Mouse (Mus musculus): ENCODE measurements around the gene Cd2bp2.

Gene Cd2bp2

GRCm38 (mm10) chr7:127190672-127191071 is 5.2 kb downstream of the Cd2bp2 start:
- DNase-seq (ENCODE audit: low spot score in 2 of 2) = no peak

DNA sequence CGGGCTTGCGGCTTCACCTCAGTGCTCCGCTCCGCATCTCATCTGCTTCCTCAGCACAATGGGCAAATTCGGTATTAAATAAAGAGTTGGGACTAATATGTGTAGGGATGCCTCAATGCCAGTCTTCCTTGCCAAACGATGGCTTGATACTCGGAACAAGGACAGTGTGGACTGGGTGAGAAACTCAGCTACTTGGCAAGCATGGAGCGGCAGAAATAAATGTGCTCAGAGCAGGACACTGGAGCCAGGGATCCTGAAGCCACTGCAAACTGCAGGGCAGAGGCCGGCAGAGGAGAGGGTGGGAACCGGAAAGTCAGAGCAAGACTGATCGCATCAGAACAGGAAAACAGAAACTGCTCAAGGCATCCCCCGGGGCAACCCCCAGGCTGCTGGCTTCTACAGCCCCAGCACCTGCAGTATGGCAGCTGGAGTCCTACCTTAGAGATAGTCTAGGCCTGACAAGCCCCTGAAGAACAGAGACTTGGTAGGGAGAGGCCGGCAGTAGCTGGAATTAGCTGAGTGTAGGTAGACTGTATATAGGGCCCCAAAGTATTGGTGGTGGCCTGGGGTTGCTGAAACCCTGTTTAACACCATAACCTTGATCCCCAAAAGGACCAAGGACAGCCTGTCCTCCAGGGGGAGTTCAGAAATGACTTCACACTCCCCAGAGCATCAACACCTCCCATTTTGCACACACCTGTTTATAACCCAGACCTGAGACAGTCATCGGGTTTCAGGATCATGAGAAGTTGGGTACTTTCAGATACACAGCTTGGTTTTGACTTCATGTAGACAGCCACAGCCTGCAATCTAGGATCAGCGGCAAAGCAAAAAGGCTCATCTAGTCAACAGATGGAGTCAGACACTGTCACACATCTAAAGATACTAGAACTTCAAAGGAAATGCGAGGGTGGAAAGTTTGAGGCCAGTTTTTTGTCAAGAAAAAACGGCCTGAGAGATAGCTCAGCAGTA is 7.3 kb downstream of the Cd2bp2 start:
- peak in 1 of 2 experiments; percentile 32 for DNase-seq (ENCODE audit: low spot score in 2 of 2)

DNA sequence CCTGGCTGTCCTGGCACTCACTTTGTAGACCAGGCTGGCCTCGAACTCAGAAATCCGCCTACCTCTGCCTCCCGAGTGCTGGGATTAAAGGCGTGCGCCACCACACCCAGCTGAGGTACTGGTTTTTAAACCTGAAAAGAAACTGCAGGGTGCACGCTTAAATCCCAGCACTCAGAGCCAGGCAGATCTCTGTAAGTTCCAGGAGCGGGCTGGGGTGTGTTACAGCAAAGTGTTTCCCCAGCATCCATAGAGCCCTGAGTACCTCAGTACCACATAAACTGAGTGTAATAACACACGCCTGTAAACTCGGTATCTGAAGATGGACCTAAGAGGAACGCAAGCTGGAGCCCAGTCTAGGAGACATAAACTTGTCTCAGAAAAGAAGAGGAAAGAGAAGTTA is 8.5 kb downstream of the Cd2bp2 start:
- DNase-seq (ENCODE audit: low spot score in 2 of 2) = no peak

GRCm38 (mm10) chr7:127185601-127186000 is 10.2 kb downstream of the Cd2bp2 start:
- no peak for DNase-seq (ENCODE audit: low spot score in 2 of 2)

GRCm38 (mm10) chr7:127184720-127185119 is 11.1 kb downstream of the Cd2bp2 start:
- no peak for DNase-seq (ENCODE audit: low spot score in 2 of 2)

DNA sequence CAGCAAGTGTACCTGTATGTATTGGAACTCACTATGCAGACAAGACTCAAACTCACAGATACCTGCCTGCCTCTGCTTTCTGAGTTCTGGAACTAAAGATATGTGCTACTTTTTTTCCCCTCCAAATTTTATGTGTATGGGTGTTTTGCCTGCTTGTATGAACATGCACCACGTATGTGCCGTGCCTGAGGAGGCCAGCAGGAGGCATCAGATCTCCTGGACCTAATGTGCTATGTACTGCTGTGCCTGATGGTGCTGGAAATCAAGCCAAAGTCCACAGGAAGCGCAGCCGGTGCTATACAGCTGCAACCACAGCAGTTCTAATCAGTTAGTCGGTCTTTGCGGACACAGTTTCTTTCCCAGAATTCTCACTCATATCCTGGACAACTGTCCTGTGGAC is 12.0 kb downstream of the Cd2bp2 start:
- DNase-seq (ENCODE audit: low spot score in 2 of 2) = no peak

DNA sequence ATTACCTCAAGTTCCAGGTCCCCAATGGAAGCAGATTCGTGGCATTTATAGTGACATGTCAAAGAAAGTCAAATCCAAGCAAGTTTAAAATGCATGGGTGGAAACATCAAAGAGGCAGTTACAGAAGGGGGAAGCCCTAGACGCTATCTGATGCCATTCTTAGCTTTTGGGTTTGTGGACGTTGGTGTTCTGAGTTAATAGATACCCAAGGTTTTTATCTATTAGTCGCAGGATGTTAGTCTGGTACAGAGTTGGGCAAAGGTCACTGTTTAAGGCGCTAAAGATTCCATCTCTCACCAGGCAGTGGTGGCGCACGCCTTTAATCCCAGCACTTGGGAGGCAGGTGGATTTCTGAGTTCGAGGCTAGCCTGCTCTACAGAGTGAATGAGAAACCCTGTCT is 12.5 kb downstream of the Cd2bp2 start:
- no peak for DNase-seq (ENCODE audit: low spot score in 2 of 2)

- peak; percentile 36 to 39 for DNase-seq (ENCODE audit: low spot score in 2 of 2)
These were observed 14.1 kb downstream of the Cd2bp2 start for GRCm38 (mm10) chr7:127181724-127182123.

DNA sequence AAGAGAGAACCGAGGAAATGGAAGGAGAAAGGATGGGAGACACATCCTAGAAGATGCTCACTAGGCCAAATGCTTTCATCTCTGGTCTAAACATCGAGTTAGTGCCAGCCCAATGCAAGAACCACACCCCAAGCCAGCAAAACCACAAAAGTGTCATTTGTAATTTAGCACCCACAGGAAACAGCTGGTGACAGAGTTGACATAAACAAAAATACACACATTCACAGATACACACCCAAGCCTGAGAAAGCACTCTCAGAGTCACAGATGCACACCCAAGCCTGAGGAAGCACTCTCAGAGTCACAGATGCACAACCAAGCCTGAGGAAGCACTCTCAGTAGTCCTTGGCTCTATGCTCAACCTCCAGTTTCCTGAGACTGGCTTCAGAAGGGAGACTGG is 15.1 kb downstream of the Cd2bp2 start:
- DNase-seq (ENCODE audit: low spot score in 2 of 2) = peak; percentile 70 to 85

GRCm38 (mm10) chr7:127176937-127177336 is 18.9 kb downstream of the Cd2bp2 start:
- DNase-seq (ENCODE audit: low spot score in 2 of 2) = no peak

DNA sequence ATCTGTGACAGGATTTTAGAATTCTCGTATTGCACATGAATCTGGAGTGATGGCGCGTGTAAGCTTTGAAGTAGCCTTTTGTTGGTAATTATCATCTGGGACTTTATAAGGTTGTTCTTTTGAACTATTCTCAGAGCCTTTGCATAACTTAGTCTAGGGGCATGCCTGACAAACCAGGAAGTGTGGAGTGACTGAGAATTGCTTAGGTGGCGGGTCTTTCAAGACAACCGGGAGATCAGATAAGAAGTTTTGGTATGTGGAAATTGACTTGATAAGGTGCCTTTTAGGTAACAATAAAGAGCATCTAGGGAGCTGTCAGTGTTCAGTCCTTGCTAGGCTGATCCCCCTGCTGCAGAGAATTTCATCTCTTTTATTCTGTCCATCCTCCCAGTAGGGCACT is 29.3 kb downstream of the Cd2bp2 start:
- no peak for DNase-seq (ENCODE audit: low spot score in 2 of 2)

DNA sequence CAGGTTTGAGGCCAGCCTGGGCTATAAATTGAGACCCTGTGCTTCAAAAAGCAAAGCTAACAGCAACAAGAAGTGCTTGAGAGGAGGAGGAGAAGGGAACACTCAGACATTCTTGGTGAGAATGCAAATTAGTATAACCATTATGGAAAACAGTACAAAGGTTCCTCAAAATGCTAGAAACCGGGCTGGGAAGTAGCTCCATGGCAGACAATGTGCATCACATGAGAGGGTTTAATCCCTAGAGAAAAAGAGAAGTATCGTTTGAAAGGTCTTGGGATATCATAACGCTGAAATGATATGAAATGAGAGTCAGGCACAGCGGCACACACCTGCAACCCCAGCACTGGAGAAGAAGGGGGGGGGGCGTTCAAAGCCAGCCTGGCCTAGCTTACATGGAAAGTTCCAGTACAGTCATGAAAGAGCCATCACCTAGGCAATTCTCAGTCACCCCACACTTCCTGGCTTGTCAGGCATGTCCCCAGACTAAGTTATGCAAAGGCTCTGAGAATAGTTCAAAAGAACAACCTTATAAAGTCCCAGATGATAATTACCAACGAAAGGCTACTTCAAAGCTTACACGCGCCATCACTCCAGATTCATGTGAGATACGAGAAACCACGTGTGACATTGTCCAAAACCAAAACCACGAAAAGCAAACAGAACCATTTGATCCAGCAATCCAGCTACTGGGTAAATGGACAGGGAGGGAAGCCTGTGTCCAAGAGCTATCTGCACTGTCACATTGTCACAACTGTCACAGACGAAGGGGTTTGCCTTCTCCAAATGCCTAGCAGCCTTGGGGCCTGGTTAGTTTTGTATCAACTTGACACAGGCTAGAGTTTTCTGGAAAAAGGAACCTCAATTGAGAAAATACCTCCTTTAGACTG is 30.0 kb downstream of the Cd2bp2 start:
- no peak for DNase-seq (ENCODE audit: low spot score in 2 of 2)

DNA sequence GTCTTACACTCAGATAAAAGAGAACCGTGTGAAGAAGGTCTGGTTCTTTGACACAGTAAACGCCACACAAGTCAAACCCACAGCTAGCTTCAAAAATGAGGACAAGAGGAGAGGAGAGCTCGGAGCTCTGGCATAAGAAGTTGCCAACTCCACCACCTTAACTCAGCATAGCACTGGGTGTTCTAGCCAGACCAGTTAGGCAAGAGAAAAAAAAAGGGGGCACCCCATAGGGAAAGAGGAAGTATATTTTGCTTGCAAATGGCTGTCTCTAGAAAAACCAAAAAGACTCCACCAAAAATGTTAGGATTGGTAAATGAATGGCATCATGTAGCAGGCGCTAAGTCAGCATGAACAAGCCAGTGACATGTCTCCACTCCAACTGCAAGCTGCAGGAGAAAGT is 31.8 kb downstream of the Cd2bp2 start:
- DNase-seq (ENCODE audit: low spot score in 2 of 2) = no peak

DNA sequence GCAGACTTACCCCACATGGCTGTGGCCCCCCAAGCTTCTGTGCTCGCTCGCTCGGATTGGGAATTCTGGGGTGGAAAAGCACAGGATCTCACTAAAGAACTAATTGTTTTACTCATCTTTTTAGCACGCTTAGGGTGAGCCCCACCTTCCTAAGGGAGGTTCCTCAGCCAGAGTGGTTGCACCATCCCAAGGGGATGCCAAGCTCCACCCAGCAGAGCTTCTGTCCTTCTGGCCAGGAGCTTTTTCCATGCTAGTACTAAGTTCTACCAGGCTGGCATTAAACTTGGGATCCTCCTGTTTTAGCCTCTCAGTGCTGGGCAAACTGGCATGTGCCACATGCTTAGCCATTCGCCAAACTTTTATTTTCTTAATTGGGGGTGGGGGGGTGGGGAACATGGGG is 33.3 kb downstream of the Cd2bp2 start:
- no peak for DNase-seq (ENCODE audit: low spot score in 2 of 2)

DNA sequence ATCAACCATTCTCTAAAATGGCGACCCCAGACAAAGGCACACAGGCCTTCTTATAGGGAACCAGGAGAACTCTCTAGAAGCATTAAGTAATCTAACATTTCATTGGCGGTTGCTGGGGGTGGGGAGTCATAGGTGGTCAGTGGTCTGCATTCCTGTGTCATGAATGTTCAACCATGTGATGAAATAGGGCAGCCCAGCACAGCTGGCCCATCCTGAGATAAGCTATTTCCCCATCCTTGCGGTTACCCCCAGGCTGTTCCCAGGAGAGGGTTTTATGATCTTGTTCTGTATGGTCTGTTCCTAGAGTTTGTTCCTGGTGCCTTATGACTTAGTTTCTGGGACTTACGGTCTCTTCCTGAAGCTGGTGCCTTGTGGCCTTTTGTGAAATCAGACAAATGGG is 38.3 kb downstream of the Cd2bp2 start:
- DNase-seq (ENCODE audit: low spot score in 2 of 2) = no peak

GRCm38 (mm10) chr7:127153477-127153876 is 42.4 kb downstream of the Cd2bp2 start:
- no peak for DNase-seq (ENCODE audit: low spot score in 2 of 2)

- DNase-seq (ENCODE audit: low spot score in 2 of 2) = no peak
These were observed 43.4 kb downstream of the Cd2bp2 start for GRCm38 (mm10) chr7:127152464-127152863.

- DNase-seq (ENCODE audit: low spot score in 2 of 2) = no peak
These were observed 47.9 kb downstream of the Cd2bp2 start for GRCm38 (mm10) chr7:127147901-127148300.

GRCm38 (mm10) chr7:127146267-127146603 is 49.6 kb downstream of the Cd2bp2 start:
- DNase-seq (ENCODE audit: low spot score in 2 of 2) = no peak

DNA sequence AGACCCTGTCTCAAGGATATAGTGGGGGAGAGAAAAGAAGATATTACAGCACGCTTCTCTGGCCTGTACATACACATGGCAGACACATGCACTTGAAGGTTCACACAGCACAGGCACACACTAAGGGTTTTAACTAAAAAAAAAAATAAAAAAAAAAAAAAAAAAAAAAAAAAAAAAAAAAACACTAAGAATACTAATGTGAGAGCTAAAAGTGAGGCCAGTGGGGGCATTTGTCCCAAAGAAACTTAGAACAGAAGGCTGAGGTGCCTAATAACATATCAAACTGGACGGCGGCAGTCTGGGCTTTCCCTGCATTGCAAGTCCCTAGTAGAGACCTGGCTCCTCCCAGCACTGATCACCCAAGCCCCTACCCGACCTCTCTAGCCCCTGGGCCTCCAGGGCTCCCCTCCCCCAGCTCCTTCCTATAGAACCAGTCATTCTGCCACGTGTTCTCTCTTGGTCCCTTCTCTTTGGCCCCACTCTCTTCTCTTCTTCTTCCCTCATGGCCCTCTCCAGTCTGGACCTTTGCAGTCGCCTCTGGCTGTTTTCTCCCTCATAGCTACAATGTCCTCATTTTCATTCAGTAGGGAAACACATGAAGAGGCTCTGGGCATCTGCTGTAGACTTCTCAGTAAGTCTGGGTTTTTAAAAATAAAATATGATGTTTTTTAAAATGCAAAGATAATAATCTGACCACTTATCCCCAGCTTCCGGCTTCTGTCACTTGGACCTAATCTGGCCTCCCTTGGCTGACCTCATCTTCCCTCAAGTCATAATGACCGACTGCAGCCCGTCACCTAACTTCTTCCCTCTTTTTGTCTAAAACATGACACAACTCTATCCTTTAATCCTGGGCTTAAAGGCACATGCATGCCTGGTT is 50.2 kb downstream of the Cd2bp2 start:
- DNase-seq (ENCODE audit: low spot score in 2 of 2) = no peak

- peak; percentile 38 to 43 for DNase-seq (ENCODE audit: low spot score in 2 of 2)
These were observed 51.4 kb downstream of the Cd2bp2 start for GRCm38 (mm10) chr7:127144412-127144811.

DNA sequence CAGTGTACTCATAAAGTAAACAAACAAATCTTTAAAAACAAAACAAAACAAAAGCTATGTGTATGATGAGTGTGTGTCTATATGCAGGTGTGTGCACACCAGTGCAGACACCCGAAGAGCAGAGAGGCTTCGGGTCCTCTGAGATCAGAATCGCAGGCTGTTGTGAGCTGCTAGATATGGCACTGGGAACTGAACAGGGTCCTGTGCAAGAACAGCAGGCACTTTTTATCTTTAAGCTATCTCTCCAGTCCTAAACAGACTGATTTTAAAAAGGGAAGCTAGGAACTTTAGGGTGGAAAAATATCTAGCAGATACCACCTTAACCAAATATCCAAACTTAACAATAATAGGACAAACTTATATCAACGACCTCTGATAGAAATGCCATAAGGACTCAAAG is 53.2 kb downstream of the Cd2bp2 start:
- DNase-seq (ENCODE audit: low spot score in 2 of 2) = no peak
